Mouse (Mus musculus) left cerebral cortex, postnatal 36 days (tissue): ENCODE measurements around the gene Tbc1d30. TPM values are rescaled to one million over a fixed set of nuclear protein-coding genes. Genes with fewer than 3 reads are reported as not detected.
"Not testable (repeated sequence)": the region's sequence is repeated elsewhere in the genome, so short reads cannot be mapped to it uniquely, and the experiment has no call there.

Experiments used
- DNase-seq, 2 experiments: peaks; one replicate each; pipeline ENCODE4 v3.0.0; 2021 to 2022; ENCODE audit warnings: low spot score in 2 of 2, mixed read lengths in 1 of 2
- intact Hi-C: fragments of 180-260 bp; cut with DNase I; formaldehyde crosslinking; loops from one replicate; pipeline ENCODE4 v1.15.1; 2025
- total RNA-seq, 2 experiments: library from RNA; stranded (reverse); gene quantifications; 2 replicates each; pipeline ENCODE4 v1.2.3; 2021

The Tbc1d30 gene
- total RNA-seq, 2 experiments from 2014 or later: 78.5 to 92.3 TPM

- no peak for DNase-seq
- intact Hi-C loops: loop anchor here (5.0 kb wide), 1 partner anchor 55 kb away; no protein-coding TSS in a partner anchor
These were observed 16.7 kb upstream of the Tbc1d30 start for GRCm38 (mm10) chr10:121367780-121368179.

DNA sequence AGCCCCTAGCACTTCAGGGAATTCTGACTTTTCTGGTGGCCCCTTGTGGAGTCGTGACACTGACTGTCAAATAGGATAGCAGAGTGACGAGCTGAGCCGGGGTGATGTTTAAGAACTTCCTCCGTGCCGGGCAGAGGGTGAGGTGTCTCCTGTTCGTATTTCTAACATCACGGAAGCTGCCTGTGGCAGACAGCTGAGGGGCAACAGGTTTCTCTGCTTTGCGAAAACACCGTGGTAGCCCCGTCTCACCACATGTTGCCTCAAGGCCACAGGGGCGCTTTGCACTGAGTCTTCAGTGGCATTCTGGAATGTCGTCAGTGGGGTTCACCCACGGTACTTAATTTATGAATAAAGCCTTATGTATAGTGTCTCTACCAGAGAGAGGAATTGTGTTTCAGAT lies 16.2 kb upstream of the Tbc1d30 start:
- intact Hi-C loops: loop anchor here (5.0 kb wide), 1 partner anchor 55 kb away; no protein-coding TSS in a partner anchor

DNA sequence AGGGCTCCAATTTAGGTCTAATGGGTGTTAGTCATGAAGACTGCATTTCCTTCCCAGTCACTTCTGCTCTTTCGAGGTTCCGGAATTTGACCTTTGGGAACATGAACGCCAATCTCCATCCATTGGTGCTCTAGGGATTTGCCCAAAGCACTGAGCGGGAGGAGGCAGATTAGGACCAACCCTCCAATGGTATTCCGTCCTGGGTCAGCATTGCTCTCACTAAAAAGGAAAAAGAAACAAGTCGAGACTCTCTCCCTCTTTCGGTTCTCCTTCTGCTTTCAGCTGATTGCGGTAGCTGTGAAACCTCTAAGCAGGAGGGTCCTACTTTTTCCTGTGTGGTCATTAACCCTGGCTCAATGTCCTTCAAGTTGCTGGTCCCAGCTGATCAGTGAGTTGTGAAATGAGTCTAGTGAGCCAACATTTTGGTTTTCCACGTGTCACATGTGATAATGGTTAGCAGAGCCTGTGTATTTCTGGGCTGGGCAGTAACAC lies 14.7 kb upstream of the Tbc1d30 start:
- intact Hi-C loops: loop anchor here (5.0 kb wide), 1 partner anchor 54 kb away; no protein-coding TSS in a partner anchor
- no peak for DNase-seq

More for the DNA sequence above, 16.2 kb upstream of the Tbc1d30 start:
- DNase-seq: no peak

- DNase-seq: peak; percentile 86 to 87
- intact Hi-C loops: loop anchor here (5.0 kb wide), 1 partner anchor 53 kb away; no protein-coding TSS in a partner anchor
These were observed 13.9 kb upstream of the Tbc1d30 start, which contains the start of gene Gns for GRCm38 (mm10) chr10:121364801-121365564. TSS of gene Gns (plus strand) at chr10:121365090.

DNA sequence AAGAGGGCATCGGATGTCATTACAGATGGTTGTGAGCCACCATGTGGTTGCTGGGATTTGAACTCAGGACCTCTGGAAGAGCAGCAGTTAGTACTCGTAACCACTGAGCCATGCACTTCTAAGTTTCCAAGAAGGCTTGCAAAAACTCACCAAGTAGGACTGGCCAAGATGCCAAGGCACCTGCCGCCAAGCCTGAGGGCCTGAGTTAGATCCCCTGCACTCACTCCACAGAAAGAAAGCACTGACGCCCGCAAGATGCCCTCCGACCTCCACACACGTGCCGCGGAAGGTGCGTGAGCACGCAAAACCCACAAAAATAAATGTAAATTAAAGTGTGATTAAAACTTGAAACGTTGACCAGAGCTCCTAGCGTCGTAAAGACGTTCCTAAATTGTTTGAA lies 13.2 kb upstream of the Tbc1d30 start:
- intact Hi-C loops: no loop called here
- no peak for DNase-seq

- intact Hi-C loops: no loop called here
- DNase-seq: no peak
These were observed 12.1 kb upstream of the Tbc1d30 start for GRCm38 (mm10) chr10:121363201-121363600.

- no peak for DNase-seq
- intact Hi-C loops: no loop called here
These were observed 9.3 kb upstream of the Tbc1d30 start for GRCm38 (mm10) chr10:121360358-121360757.

GRCm38 (mm10) chr10:121351692-121352290 lies 713 bp upstream of the Tbc1d30 start:
- DNase-seq: no peak
- intact Hi-C loops: no loop called here

GRCm38 (mm10) chr10:121350357-121351065 lies 567 bp downstream of the Tbc1d30 start:
- no peak for DNase-seq
- intact Hi-C loops: no loop called here

GRCm38 (mm10) chr10:121349244-121349643 lies 1.8 kb downstream of the Tbc1d30 start:
- no peak for DNase-seq
- intact Hi-C loops: no loop called here

DNA sequence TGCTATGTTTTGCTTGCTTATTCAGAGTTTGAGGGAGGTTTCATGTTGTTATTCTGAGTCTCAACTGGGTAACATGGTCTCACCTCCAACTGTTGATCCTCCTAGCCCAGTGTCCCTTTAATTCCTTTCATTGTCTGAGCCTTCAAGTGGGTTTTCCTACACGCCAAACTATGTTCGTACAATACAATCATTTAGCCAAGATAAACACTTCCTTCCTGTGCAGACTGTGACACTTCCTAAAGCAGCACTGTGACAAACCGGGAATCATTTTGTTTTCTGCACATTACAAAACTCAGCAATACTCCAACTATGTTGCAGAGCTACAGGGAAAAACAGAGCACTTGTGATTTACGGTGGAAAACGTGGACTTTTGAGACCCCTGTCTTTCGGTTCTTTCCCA lies 7.2 kb downstream of the Tbc1d30 start:
- DNase-seq: no peak
- intact Hi-C loops: no loop called here

GRCm38 (mm10) chr10:121342260-121342659 lies 8.8 kb downstream of the Tbc1d30 start:
- intact Hi-C loops: no loop called here
- DNase-seq: no peak

GRCm38 (mm10) chr10:121340754-121341593 lies 10.1 kb downstream of the Tbc1d30 start:
- intact Hi-C loops: no loop called here
- DNase-seq: no peak

- intact Hi-C loops, DNase-seq: not testable (repeated sequence)
These were observed 14.5 kb downstream of the Tbc1d30 start for GRCm38 (mm10) chr10:121336536-121336935.

- intact Hi-C loops: no loop called here
- peak; percentile 19 to 43 for DNase-seq
These were observed 16.5 kb downstream of the Tbc1d30 start for GRCm38 (mm10) chr10:121334576-121334975.

- peak; percentile 59 to 62 for DNase-seq
- intact Hi-C loops: no loop called here
These were observed 20.1 kb downstream of the Tbc1d30 start for GRCm38 (mm10) chr10:121330940-121331339.

DNA sequence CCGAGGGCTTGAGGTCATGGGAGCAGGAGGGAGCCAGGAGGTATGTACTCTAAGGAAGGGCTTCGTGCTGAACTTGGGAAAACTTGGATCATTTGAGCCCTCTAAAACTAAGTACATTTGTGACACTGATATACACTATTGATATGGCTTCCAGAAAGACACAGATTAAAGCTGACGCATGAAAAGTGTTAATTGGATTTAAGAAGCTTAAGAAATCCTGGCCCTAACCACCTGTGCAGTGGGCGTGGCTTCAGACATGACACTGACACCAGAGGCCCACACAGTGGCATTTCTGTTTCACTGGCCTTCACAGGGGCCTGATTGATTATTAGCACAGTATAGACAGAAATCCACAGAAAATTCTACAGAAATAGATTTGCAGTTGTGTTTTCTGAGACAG lies 21.5 kb downstream of the Tbc1d30 start:
- DNase-seq: no peak
- intact Hi-C loops: no loop called here

DNA sequence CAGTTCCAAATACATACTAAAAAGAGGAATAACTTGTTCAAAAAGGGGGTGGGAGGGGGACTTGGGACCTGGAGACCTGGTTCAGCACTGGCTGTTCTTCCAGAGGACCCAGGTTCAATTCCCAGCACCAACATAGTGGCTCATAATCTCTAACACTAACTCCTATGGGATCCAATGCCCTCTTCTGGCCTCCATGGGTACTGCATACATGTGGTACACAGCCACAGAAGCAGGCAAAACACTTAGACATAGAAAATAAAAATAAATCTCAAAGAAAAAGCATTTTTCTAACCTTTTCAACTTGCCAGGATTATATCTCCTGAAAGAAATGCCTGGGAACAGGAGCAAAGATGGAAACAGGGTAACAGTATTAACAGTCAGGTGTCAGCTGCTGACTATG lies 24.9 kb downstream of the Tbc1d30 start:
- DNase-seq: no peak
- intact Hi-C loops: no loop called here

DNA sequence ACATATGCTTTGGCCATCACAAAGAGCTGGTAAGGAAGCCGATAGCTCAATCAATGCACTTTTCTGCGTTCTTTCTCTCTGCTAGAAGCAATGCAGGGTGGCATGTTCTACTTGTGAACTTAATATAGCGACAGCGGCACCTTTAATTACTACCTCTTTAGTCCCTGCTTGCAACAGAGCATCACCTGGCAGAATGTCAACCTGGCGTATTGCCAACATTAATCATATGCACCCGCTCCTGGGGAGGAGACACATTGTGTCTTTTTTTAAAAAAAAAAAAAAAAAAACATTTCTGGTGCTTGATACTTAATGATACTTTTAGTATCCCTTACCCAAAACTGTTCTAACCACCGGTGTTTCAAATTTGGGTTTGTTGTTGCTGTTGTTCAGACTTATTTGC lies 27.6 kb downstream of the Tbc1d30 start:
- intact Hi-C loops: no loop called here

More for the DNA sequence above, 27.6 kb downstream of the Tbc1d30 start:
- DNase-seq: no peak
